Mouse (Mus musculus) G1E (cell line): ENCODE data around the gene 4833439L19Rik. TPM values are rescaled to one million over a fixed set of nuclear protein-coding genes. Genes with fewer than 3 reads are reported as not detected.

Source experiments
- ATAC-seq: 2 replicates; pipeline ENCODE4 v1.8.0; 2016; ENCODE audit warnings: mild to moderate bottlenecking; ENCODE audit not compliant: insufficient number of reproducible peaks, poor library complexity, low FRiP score, severe bottlenecking; ENCODE audit errors: extremely low read depth
- DNase-seq: peaks from one replicate; pipeline ENCODE4 v3.0.0; 2012; ENCODE audit warnings: low spot score
- H3K27me3 ChIP-seq: 2 replicates; pipeline ENCODE4 v1.6.1; 2012; ENCODE audit warnings: mild to moderate bottlenecking, low read length, inconsistent platforms; ENCODE audit not compliant: insufficient read depth
- H3K36me3 ChIP-seq: replicated peaks from 2 replicates; pipeline ENCODE3; 2012; ENCODE audit warnings: mild to moderate bottlenecking, inconsistent platforms
- H3K4me1 ChIP-seq: 2 replicates; pipeline ENCODE4 v1.6.1; 2012; ENCODE audit warnings: low read depth, low read length, inconsistent platforms, mixed read lengths; ENCODE audit not compliant: insufficient read depth
- H3K4me3 ChIP-seq: 2 replicates; pipeline ENCODE4 v1.5.1; 2012; ENCODE audit warnings: low read depth, mild to moderate bottlenecking, inconsistent platforms, low read length, moderate library complexity, mixed read lengths
- H3K9me3 ChIP-seq: replicated peaks from 2 replicates; pipeline ENCODE4 v1.6.1; 2012; ENCODE audit warnings: inconsistent platforms
- CTCF ChIP-seq: IDR thresholded peaks from 2 replicates; pipeline ENCODE4 v1.5.1; 2012; ENCODE audit warnings: low read depth, low read length, inconsistent platforms, mixed read lengths
- GATA1 ChIP-seq: IDR thresholded peaks from 2 replicates; pipeline ENCODE4 v1.6.1; 2012; ENCODE audit warnings: borderline replicate concordance, low read length, inconsistent platforms, mixed read lengths
- GATA2 ChIP-seq: IDR thresholded peaks from 2 replicates; pipeline ENCODE4 v1.6.1; 2012; ENCODE audit warnings: low read depth, low read length, inconsistent platforms, borderline replicate concordance
- POLR2AphosphoS5 ChIP-seq: IDR thresholded peaks from 2 replicates; pipeline ENCODE4 v1.6.1; 2012; ENCODE audit warnings: low read depth, low read length, inconsistent platforms; ENCODE audit not compliant: insufficient replicate concordance
- TAL1 ChIP-seq: conservative IDR thresholded peaks from 2 replicates; pipeline ENCODE4 v1.6.1; 2012; ENCODE audit warnings: low read depth, low read length, inconsistent platforms, mixed read lengths
- polyA plus RNA-seq: library from polyadenylated mRNA; stranded (reverse); fragments of >175 nt; gene quantifications from 2 replicates; pipeline ENCODE4 v1.2.3, GENCODE M21; 2012
- total RNA-seq, 2 experiments: library from RNA; stranded (forward) in 1 of 2; stranded (reverse) in 1 of 2; fragments of 200-1000 nt in 1 of 2; fragments of >200 nt in 1 of 2; fragmentation: Nextera tagmentation in 1 of 2; gene quantifications; 2 replicates each; pipeline ENCODE4 v1.2.3; 2014 to 2017

The 4833439L19Rik gene
- total and polyA plus RNA-seq, 3 experiments: 36.9 to 59.2 (median 40.4) TPM

GRCm38 (mm10) chr13:54608002-54608401 lies 42.8 kb upstream of the 4833439L19Rik start:
- ATAC-seq (no peak), DNase-seq (no peak)
- Histone ChIP-seq H3K4me1 (peaks cover 29% of the 10 kb centered on the region), H3K4me3 (no peak overlapping the region), H3K9me3 (no peaks in the 10 kb centered on the region), H3K27me3 (no peaks in the 10 kb centered on the region), H3K36me3 (peaks cover 51% of the 10 kb centered on the region)
- TF ChIP-seq TAL1 (no peak), CTCF (no peak), GATA2 (no peak), GATA1 (no peak), POLR2AphosphoS5 (no peak)

GRCm38 (mm10) chr13:54607204-54607603 lies 42.0 kb upstream of the 4833439L19Rik start:
- DNase-seq (no peak), ATAC-seq (no peak)
- H3K4me3 ChIP-seq: no peak overlapping the region

GRCm38 (mm10) chr13:54605426-54605825 lies 40.2 kb upstream of the 4833439L19Rik start:
- H3K9me3 ChIP-seq: no peaks in the 10 kb centered on the region
- H3K27me3 ChIP-seq: no peaks in the 10 kb centered on the region
- DNase-seq (no peak), ATAC-seq (no peak)
- peaks cover 70% of the 10 kb centered on the region for H3K36me3 ChIP-seq
- peaks cover 17% of the 10 kb centered on the region for H3K4me1 ChIP-seq
- TF ChIP-seq GATA2 (no peak), CTCF (no peak), POLR2AphosphoS5 (no peak), TAL1 (no peak), GATA1 (no peak)
- no peak overlapping the region for H3K4me3 ChIP-seq

More at GRCm38 (mm10) chr13:54607204-54607603, 42.0 kb upstream of the 4833439L19Rik start:
- Histone ChIP-seq H3K9me3 (no peaks in the 10 kb centered on the region), H3K36me3 (peaks cover 59% of the 10 kb centered on the region), H3K4me1 (peaks cover 29% of the 10 kb centered on the region), H3K27me3 (no peaks in the 10 kb centered on the region)
- TF ChIP-seq TAL1 (no peak), POLR2AphosphoS5 (no peak), GATA1 (no peak), CTCF (no peak), GATA2 (no peak)

GRCm38 (mm10) chr13:54604221-54604620 lies 39.0 kb upstream of the 4833439L19Rik start:
- DNase-seq (no peak), ATAC-seq (no peak)
- no peak for TF ChIP-seq GATA1
- TF ChIP-seq GATA2: no peak
- no peak for TF ChIP-seq TAL1
- TF ChIP-seq CTCF: no peak
- TF ChIP-seq POLR2AphosphoS5: no peak
- Histone ChIP-seq H3K4me1 (peaks cover 12% of the 10 kb centered on the region), H3K36me3 (peaks cover 74% of the 10 kb centered on the region), H3K4me3 (no peak overlapping the region), H3K9me3 (no peaks in the 10 kb centered on the region), H3K27me3 (no peaks in the 10 kb centered on the region)

- no peak for ATAC-seq
- Histone ChIP-seq H3K36me3 (peaks cover 74% of the 10 kb centered on the region), H3K9me3 (no peaks in the 10 kb centered on the region), H3K4me1 (peaks cover 5% of the 10 kb centered on the region; the same call in 1 of the 2 replicates), H3K4me3 (no peak overlapping the region), H3K27me3 (no peaks in the 10 kb centered on the region)
- no peak for TF ChIP-seq GATA2
- TF ChIP-seq POLR2AphosphoS5: no peak
- TF ChIP-seq GATA1: no peak
- TF ChIP-seq TAL1: no peak
- TF ChIP-seq CTCF: no peak
- DNase-seq: no peak
Observed at GRCm38 (mm10) chr13:54603501-54603900, 38.3 kb upstream of the 4833439L19Rik start.

- no peak overlapping the region for H3K4me3 ChIP-seq
- H3K9me3 ChIP-seq: no peaks in the 10 kb centered on the region
- H3K36me3 ChIP-seq: peaks cover 80% of the 10 kb centered on the region
- TF ChIP-seq GATA2 (no peak), GATA1 (no peak), CTCF (no peak), TAL1 (no peak)
- ATAC-seq (no peak), DNase-seq (no peak)
- H3K27me3 ChIP-seq: no peaks in the 10 kb centered on the region
- peaks cover 5% of the 10 kb centered on the region; the same call in 1 of the 2 replicates for H3K4me1 ChIP-seq
Observed at GRCm38 (mm10) chr13:54602639-54603111, 37.4 kb upstream of the 4833439L19Rik start.
